Comparison of ENCODE assay signal across 8 mouse cellular contexts in genomic region chr16:37851366-37851765, GRCm38 (mm10). TPM values are rescaled to one million over a fixed set of nuclear protein-coding genes. Genes with fewer than 3 reads are reported as not detected.
DNase-seq lines count a peak whose midpoint lies in the region; ATAC-seq and TF ChIP-seq lines count a peak whose summit lies in the region.

No protein-coding gene starts in this region.

- peak; percentile 35 for DNase-seq in neural tube, embryonic 10.5 days (ENCODE audit: extremely low spot score, low spot score)
- DNase-seq in heart, postnatal 10 days = peak; percentile 61 to 62
- DNase-seq in limb, embryonic 14.5 days (ENCODE audit: low spot score) = peak; percentile 32
- DNase-seq in cerebellum, adult 8-10 months = no peak
- DNase-seq in B cell, adult 2 months = no peak
- DNase-seq in urinary bladder, postnatal 25 days (ENCODE audit: low spot score) = no peak
- DNase-seq in thymus, postnatal 4 days = no peak

- H3K4me2 ChIP-seq in neural tube, embryonic 15.5 days = no peak overlapping the region
- H3K4me2 ChIP-seq in limb, embryonic 14.5 days (replicated peaks; ENCODE audit: low read depth, low read length, severe bottlenecking) = no peak overlapping the region

- no peak overlapping the region for H3K27ac ChIP-seq in neural tube, embryonic 15.5 days (replicated peaks)
- H3K27ac ChIP-seq in limb, embryonic 14.5 days (replicated peaks; ENCODE audit: low read depth, low read length) = no peak overlapping the region

- ATAC-seq in neural tube, embryonic 15.5 days (ENCODE audit: low FRiP score) = no peak
- no peak for ATAC-seq in limb, embryonic 14.5 days (ENCODE audit: low FRiP score, low read depth)

- TF ChIP-seq POLR2A in limb, embryonic 14.5 days (IDR thresholded peaks at IDR 0.05; ENCODE audit: borderline replicate concordance, extremely low read depth, insufficient read depth, insufficient read length) = no peak

- H3K4me3 ChIP-seq in neural tube, embryonic 15.5 days (replicated peaks) = no peak overlapping the region
- no peak overlapping the region for H3K4me3 ChIP-seq in limb, embryonic 14.5 days (replicated peaks; ENCODE audit: low read length)

- WGBS in neural tube, embryonic 15.5 days = 59% methylated on average over 5 of the region's 5 CpGs
- WGBS in limb, embryonic 14.5 days = 22% methylated on average over 5 of the region's 5 CpGs

- H3K9me3 ChIP-seq in neural tube, embryonic 15.5 days (replicated peaks) = no peaks in the 10 kb centered on the region
- no peaks in the 10 kb centered on the region for H3K9me3 ChIP-seq in limb, embryonic 14.5 days (ENCODE audit: control insufficient read depth, low read length)

- no peak overlapping the region for H3K9ac ChIP-seq in neural tube, embryonic 15.5 days (replicated peaks)
- no peak overlapping the region for H3K9ac ChIP-seq in limb, embryonic 14.5 days (ENCODE audit: low read depth, low read length, severe bottlenecking)

- H3K36me3 ChIP-seq in neural tube, embryonic 15.5 days = no peaks in the 10 kb centered on the region
- H3K36me3 ChIP-seq in limb, embryonic 14.5 days (ENCODE audit: control insufficient read depth, insufficient read depth, low read length) = no peaks in the 10 kb centered on the region

- intact Hi-C loops in heart, postnatal 10 days (cut with DNase I) = loop anchor here (5.0 kb wide), 1 partner anchor 34 kb away; no protein-coding TSS in a partner anchor

- H3K4me1 ChIP-seq in neural tube, embryonic 15.5 days = no peaks in the 10 kb centered on the region
- H3K4me1 ChIP-seq in limb, embryonic 14.5 days (ENCODE audit: control insufficient read depth, insufficient read depth, low read length) = peaks cover 7% of the 10 kb centered on the region

- no peaks in the 10 kb centered on the region for H3K27me3 ChIP-seq in neural tube, embryonic 15.5 days (replicated peaks)
- H3K27me3 ChIP-seq in limb, embryonic 14.5 days (ENCODE audit: control insufficient read depth, insufficient read depth, low read length) = no peaks in the 10 kb centered on the region

RNA-seq across cellular contexts. Expression of gene Gm36028, which starts 9.6 kb away (rescaled TPM):
- 0.15 TPM in 1 of 2 replicates, not detected in the other for polyA plus RNA-seq in neural tube, embryonic 15.5 days (2015; fragmentation: Nextera tagmentation; extraction: Ambion mirVana)
- total RNA-seq in heart, postnatal 10 days (2021) = under 1 TPM in 1 of 2 experiments, not detected in 1; 0.45 TPM
- polyA plus RNA-seq in limb, embryonic 14.5 days (2012; rRNA removed) = 0.15 and 0.20 TPM in 2 replicates
- not detected in 2 replicates for polyA plus RNA-seq in limb, embryonic 14.5 days (2014; fragmentation: Nextera tagmentation; extraction: Ambion mirVana)

RNA-seq across cellular contexts. Expression of gene Lrrc58, which starts 16.8 kb away (rescaled TPM):
- polyA plus RNA-seq in neural tube, embryonic 15.5 days (2015; fragmentation: Nextera tagmentation; extraction: Ambion mirVana) = 45.3 and 46.1 TPM in 2 replicates
- 100 to 1,000 TPM in 1 of 2 experiments, 10 to 100 TPM in 1; 89.1 to 116 TPM for total RNA-seq in heart, postnatal 10 days (2021)
- polyA plus RNA-seq in limb, embryonic 14.5 days (2012; rRNA removed) = 23.4 and 27.1 TPM in 2 replicates
- polyA plus RNA-seq in limb, embryonic 14.5 days (2014; fragmentation: Nextera tagmentation; extraction: Ambion mirVana) = 54.7 and 56.8 TPM in 2 replicates

Comparison
In these comparisons a context has a peak if more than half of its experiments do, and no peak if none do; other contexts are left out.
1. DNase-seq: peak in neural tube, embryonic 10.5 days (single experiment), heart, postnatal 10 days (2 of 2) and limb, embryonic 14.5 days (single experiment); none in cerebellum, adult 8-10 months (single experiment), B cell, adult 2 months (0 of 2), urinary bladder, postnatal 25 days (single experiment) and thymus, postnatal 4 days (single experiment).